Mouse (Mus musculus) telencephalon, adult 2 months (tissue): Measurements from ENCODE around the gene Axin1.
A peak's percentile ranks its signal among the peaks of the same experiment; 100 is the strongest.
"Not testable (repeated sequence)": the region's sequence is repeated elsewhere in the genome, so short reads cannot be mapped to it uniquely, and the experiment has no call there.

Experiments
- DNase-seq: peaks from one replicate; pipeline ENCODE4 v3.0.0-alpha.2; 2011; ENCODE audit warnings: low read depth, low spot score

Axin1 gene

GRCm38 (mm10) chr17:26188091-26188805, 49.8 kb downstream of the Axin1 start:
- DNase-seq: no peak

- not testable (repeated sequence) for DNase-seq
These were observed 53.0 kb downstream of the Axin1 start for GRCm38 (mm10) chr17:26191486-26191885.

- DNase-seq: no peak
These were observed 54.1 kb downstream of the Axin1 start for GRCm38 (mm10) chr17:26192481-26193190.

- no peak for DNase-seq
These were observed 60.4 kb downstream of the Axin1 start, which contains the start of gene Pdia2 for GRCm38 (mm10) chr17:26198892-26199291. Gene Pdia2, minus strand, starts transcription at chr17:26199087.

- DNase-seq: no peak
These were observed 62.6 kb downstream of the Axin1 start for GRCm38 (mm10) chr17:26200831-26201705.

GRCm38 (mm10) chr17:26201998-26202397, 63.5 kb downstream of the Axin1 start:
- no peak for DNase-seq

GRCm38 (mm10) chr17:26202737-26203136, 64.2 kb downstream of the Axin1 start, which contains the start of gene Rgs11:
Gene Rgs11, plus strand, starts transcription at chr17:26202951.
- no peak for DNase-seq

- peak; percentile 62 for DNase-seq
These were observed 64.9 kb downstream of the Axin1 start for GRCm38 (mm10) chr17:26203321-26203811.

GRCm38 (mm10) chr17:26204766-26205165, 66.3 kb downstream of the Axin1 start:
- no peak for DNase-seq

GRCm38 (mm10) chr17:26206392-26206791, 67.9 kb downstream of the Axin1 start:
- DNase-seq: no peak

GRCm38 (mm10) chr17:26207686-26208085, 69.2 kb downstream of the Axin1 start, which contains the start of gene Arhgdig:
Gene Arhgdig, minus strand, starts transcription at chr17:26207786.
- DNase-seq: no peak

GRCm38 (mm10) chr17:26212241-26212640, 73.8 kb downstream of the Axin1 start:
- no peak for DNase-seq

- no peak for DNase-seq
These were observed 74.2 kb downstream of the Axin1 start for GRCm38 (mm10) chr17:26212681-26213080.

- DNase-seq: no peak
These were observed 83.0 kb downstream of the Axin1 start for GRCm38 (mm10) chr17:26221508-26221907.

GRCm38 (mm10) chr17:26225150-26225549, 86.7 kb downstream of the Axin1 start:
- DNase-seq: no peak

- no peak for DNase-seq
These were observed 91.3 kb downstream of the Axin1 start for GRCm38 (mm10) chr17:26229776-26230175.

GRCm38 (mm10) chr17:26231156-26231555, 92.7 kb downstream of the Axin1 start:
- DNase-seq: no peak

GRCm38 (mm10) chr17:26232863-26233262, 94.4 kb downstream of the Axin1 start:
- no peak for DNase-seq

GRCm38 (mm10) chr17:26234386-26234785, 95.9 kb downstream of the Axin1 start:
- DNase-seq: no peak

GRCm38 (mm10) chr17:26235077-26235815, 96.8 kb downstream of the Axin1 start:
- no peak for DNase-seq

GRCm38 (mm10) chr17:26237667-26238066, 99.2 kb downstream of the Axin1 start:
- no peak for DNase-seq
